Mouse (Mus musculus) lung, postnatal 14 days (tissue): ENCODE results near the gene Eqtn.

ENCODE experiments used
- DNase-seq: peaks from one replicate; pipeline ENCODE4 v3.0.0; 2021

The Eqtn gene

DNA sequence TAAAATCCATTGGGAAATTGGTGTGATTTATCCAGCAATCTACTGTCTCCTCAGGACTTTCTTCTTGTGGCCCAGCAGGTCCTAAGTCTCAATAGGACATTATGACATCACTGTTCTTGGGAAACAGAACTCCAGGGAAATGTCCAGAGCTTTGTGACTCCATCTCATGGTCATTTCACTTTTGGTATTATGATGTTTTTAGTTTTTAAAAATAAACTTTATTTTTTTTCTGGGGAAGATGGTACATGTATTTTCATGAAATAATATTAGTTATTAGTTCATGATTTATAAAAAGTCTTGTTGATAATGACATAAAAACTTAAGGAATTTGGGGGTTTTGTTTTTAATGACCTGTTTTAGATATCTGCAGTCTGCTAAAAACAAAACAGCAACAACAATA is at the start of gene Eqtn:
Gene Eqtn, minus strand, starts transcription at position 101 of the 400 bp plus-strand sequence.
- no peak for DNase-seq

DNA sequence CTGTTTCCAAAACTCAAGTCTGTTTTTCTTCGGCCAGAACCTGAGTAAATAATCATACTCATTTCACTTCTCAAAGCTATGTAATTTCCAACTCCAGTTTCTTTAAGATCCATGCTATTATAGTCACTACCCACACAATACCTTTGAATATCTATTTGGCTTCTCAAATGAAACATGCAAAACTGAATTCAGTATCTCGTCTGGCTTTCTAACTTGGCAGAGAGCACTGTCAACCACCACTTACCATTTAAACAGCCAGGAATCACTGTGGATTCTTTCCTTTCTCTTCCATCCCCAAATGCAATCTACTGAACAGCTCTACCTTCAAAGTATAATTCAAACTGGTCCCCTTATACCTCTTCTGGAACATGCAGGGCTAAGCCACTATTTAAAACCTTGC is 44.7 kb upstream of the Eqtn start:
- no peak for DNase-seq

DNA sequence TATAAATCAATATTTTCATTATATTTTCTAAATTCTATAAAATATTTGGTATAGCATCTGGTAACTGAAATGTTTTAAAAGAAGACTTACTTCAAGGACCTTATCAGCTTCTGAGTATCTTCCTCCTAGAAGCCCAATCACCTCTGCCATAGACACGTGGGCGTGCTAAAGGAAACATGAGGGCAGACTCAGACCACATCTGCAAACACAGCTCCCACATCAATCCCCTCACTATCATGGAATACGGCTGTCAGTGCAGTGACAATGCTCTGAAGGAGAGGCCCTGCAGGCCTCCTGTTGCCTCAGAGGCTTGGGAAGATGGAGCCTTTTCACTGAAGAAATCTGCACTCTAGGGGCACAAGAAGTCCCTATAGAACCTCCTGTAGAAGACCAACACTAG is 24.1 kb upstream of the Eqtn start:
- DNase-seq = no peak

DNA sequence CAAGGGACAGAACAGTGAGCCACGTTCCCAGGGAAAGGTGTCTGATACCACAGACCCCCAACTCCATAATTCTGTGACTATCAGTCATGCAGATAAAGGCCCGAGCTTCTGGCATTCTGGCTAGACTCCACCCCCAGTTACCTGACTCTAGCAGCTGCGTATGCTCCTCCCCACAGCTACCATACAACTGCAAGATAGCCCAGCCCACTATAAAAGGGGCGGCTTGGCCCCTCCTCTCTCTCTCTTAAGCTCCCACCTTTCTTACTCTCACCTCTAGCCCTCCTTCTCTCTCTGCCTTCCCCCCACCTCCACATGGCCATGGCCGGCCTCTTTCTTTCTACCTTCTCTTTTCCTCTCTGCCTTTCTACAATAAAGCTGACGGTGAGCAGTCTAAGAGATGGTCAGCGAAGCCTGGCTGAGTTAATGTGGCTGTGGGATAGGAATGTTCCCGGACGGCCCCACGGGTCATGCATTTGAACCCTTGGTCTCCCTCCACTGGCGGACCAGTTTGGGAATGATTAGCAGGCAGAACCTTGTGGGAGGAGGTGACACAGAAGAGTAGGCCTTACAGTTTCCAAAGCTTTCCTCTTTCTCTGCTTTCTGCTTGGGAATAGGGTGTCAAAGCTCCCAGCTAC is 12.7 kb upstream of the Eqtn start:
- DNase-seq = no peak

DNA sequence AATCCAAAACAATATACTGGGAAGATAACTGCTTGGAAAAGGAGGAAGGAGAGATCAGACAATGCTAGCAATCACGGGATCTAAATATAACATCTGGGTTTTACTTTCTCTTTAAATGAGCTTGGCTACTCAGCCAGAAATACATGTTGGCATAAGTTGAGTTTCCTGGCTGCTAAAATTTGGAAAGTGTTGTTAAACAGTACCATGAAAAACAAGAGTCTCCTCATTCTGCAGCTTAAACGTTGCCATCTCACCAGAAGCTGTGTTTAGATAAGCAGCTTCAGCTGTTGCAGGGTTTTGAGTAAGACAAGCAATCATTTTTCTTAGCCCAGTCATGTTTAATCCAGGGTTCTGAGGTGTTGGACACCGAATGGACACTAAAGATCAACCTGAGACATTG is 26.9 kb downstream of the Eqtn start:
- DNase-seq = no peak

DNA sequence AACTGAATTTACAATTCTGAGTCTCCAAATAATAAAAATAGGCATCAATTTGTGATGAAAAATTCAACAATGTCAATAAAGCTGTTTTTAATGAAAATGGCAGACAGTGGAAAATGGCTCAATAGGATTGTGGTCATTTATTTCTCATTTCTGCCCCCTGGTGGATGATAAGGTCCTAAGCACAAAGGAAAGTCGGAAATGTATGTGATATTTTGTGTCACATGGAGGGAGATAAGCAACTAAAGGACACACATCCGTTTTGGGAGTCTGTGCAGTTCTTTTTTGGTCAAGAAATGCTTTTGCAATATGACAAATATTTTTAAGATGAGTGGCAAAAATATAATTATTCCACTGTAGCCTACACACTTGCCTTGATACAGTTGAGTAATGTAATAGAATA is 27.9 kb downstream of the Eqtn start:
- peak; percentile 24 for DNase-seq
